Mouse (Mus musculus): ENCODE measurements around the gene Myo10.
A peak's percentile ranks its signal among the peaks of the same experiment; 100 is the strongest.

Gene Myo10

DNA sequence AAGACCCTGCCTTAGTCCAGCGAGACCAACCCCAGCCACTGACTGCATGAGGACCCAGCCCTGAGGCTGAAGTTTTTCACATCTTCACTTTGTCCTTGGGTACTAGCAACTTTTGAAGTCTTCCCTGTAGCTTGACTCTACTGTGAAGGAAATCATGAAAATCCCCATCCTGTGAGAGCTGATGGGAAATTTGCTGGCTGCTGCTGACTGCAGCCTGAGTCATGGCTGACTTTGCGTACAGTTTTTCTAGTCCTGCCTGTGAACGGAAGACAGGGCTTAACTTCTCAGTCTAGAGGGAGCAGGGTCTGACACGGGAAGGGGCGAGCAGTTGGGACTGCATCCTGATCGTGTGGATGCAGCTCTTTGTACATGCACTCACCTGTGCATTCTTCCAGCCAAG, 30.6 kb downstream of the Myo10 start:
- DNase-seq: no peak

DNA sequence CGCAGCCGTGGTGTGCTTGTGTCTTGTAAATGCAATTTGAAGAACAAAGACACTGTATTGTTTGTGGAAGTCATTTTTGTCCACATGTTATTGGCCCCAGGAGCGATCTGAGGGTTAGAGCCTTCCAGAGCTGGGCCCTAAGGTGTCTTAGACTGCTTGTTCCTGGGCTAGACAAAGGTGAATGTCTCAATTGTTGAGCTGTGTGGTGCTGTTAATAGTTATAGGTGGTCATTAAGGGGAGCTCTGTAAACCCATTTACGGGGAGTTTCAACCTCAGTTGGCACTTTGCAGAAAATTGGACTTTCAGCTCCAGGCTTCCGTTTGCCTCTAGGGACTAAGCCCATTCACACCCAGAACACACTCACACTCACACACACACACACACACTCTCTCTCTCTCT, 31.4 kb downstream of the Myo10 start:
- DNase-seq: no peak

DNA sequence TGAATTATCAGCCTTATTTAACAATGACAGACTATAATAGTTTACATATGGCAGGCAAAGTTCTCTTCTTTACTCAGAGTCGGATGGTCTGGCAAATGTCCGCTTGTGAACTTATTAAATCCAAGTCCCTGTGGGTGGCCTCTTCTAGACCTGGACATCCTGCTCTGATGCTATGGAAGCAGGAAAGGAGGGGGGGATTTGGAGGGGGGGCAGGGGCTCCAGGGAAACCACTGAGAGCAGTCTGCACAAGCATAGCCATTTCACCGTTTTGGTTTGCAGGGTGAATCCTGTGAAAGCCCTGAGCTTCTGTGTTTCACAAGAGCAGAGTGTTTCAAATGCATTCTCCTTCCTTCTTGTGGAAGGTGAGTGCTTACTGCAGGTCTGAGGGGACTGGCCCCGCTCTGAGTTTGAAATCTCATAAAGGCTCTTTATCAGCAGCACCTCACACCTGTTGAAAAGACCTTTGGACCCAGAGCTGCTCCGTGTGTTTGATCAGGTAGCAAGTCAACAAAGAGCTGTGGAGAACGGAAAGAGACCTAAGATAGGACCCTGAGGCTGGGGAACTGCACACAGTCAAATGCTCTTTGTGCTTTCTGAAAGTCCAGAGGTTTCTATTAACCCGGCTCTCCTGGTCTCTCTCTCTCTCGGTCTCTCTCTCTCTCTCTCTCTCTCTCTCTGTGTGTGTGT, 40.7 kb downstream of the Myo10 start:
- DNase-seq: no peak

DNA sequence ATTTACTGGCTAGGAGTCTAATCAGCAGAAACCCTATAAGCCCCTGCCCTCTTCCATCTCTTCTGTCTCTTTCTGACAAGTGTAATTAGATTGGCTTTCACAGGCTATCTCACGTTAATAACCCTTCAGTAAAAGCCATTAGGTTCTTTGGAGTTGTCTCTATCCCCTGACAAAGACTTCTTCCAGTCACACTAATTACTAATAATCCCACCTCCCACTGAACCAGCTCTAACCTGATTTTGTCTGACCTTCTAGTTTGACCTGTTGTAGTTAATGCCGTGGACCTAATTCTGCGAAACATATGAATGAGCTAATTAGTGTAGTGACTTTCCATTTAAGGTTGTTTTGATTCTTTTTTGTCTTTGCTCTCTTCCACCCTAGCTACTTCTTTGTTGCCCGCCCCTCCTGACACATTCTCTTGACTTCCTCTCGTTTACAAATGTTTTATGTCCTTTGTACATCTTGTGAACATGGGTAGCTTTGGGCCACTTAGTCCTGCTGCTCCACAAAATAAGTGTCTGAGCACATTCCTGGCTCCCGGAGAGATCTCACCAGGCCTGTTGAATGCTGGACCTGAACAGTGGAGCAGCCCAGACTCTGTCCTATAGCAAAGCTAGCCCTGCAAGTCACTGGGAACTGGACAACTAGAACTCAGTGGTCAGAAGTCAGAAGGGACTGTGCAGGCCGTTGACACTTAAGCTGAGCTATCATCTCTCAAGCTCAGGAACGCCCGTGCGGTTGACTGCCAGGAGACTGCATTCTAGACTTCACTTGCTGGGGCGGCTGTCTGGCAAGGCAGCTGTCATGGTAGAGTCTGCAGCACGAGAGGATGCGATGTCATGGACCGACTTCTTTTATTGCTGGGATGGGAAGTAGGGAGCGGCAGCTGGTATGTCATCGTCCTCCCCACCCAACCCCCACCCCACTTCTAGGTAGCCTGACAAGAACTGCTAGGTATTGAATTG, 47.2 kb downstream of the Myo10 start:
- DNase-seq: no peak

DNA sequence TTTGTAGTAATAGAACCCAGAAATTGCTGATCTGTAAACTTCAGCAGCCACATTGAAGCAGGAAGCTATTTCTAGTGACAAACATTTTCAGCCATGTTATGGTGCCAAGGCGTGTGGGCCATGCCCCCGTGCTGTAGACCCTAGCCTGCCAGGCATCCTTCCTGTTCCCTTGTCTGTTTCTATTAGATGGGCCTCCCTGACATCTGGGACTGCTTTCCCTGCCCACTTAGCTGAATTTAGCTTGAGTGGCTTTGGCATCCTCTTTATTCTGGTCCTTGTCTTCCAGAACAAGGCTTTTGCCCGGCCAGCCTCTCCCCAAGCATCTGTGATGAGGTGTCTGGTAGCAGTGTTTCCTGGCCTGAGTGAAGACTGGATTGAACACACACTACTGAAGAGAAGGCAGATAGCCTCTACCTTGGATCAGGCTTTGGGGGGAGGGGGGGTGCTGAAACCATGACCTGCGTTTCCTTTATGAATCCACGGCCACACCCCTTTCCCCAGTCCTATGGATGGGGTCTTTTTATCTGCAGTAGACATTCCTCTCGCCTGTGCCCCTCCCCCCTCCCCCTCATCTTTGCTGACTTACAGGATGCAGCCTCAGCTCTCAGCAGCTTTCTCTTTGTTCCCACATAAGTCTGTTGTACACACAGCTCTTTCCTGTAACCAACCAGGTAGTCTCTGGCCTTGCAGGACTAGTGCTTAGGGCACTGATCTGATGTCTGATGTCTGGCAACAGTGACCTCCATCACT, 51.1 kb downstream of the Myo10 start:
- DNase-seq: no peak

DNA sequence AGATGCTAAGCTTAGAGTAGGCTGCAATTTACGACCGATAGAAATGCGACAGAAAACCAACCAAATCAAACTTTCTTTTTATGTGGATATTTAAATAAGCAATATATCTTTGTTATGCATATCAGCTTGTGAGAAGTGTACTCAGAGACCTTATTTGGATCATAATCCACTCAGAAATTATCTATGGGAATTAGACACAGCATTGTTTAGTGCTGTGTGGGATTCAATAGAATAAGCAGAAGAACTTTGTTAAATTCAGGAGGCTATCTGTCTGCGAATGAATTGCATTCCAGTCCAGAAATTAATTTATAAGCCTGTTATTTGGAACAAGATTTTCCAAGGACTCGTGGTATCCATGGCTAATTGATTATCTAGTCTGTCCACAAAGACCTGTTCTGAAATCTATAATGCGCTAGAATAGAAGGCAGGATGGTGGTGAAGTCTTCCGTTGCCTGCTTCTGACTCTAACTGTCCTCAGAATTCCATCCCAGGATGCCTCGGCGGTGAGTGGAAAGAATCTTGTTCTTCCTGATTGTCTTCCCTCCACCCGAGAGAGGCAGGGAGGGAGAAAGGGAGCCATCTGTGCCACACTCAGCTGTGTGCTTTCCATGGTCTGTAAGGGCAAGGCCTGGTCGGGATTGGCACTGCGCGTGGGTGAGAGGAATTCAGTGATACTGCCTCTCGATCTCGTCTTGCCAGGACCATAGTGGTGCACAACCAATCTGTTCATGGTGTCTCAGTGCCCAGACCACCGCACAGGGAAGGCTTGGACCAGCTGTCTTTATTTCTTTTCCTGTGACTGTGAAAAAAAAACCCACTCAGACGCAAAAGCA, 52.0 kb downstream of the Myo10 start:
- no peak for DNase-seq

DNA sequence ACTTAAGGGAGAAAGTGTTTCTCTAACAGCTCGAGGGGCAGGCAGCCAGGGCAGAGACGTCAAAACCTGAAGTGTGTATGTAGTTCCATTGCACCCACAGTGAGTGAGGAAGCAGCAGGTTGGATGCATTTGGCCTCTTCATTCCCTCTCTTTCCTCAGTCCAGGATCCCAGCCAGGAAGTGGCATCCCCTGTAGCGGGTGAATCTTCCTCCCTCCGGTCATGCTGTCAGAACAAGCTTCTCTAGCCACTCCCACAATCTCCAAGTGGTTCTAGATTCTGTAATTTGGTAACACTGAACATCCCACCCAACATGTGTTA, 52.6 kb downstream of the Myo10 start:
- DNase-seq: no peak

- DNase-seq: no peak
These were observed 53.0 kb downstream of the Myo10 start for GRCm38 (mm10) chr15:25675359-25675758.

GRCm38 (mm10) chr15:25676056-25676785, 53.9 kb downstream of the Myo10 start:
- DNase-seq: no peak

- peak in 1 of 2 experiments; percentile 53 for DNase-seq
These were observed 56.8 kb downstream of the Myo10 start for GRCm38 (mm10) chr15:25679081-25679480.

GRCm38 (mm10) chr15:25679616-25680015, 57.3 kb downstream of the Myo10 start:
- no peak for DNase-seq

- DNase-seq: no peak
These were observed 58.0 kb downstream of the Myo10 start for GRCm38 (mm10) chr15:25680269-25680818.

DNA sequence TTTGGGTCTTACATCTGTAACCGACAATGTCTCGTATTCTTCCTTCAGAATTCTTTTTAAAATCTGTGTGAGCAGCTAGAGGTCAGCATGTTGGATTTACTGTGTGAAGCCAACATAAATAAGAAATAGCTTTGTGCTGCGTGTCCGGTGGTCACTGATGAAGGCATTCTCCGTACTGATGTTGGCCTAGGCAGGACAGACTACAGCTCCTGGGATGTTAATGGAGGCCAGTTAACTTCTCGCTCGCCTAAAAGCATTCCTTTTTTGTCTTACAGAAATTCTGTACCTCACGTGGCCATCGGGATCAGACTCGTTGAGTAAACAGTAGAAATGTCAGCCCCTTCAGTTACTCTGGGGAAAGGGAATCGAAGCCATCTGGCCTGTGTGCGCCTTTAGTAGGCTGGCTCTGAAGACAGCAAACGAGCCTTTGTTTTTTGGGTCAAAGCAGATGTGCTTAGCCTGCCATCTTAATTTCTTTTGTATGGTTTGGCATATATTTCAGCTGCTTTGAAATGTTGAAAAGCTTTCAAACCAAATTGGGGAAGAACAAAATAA, 60.7 kb downstream of the Myo10 start:
- DNase-seq: no peak

DNA sequence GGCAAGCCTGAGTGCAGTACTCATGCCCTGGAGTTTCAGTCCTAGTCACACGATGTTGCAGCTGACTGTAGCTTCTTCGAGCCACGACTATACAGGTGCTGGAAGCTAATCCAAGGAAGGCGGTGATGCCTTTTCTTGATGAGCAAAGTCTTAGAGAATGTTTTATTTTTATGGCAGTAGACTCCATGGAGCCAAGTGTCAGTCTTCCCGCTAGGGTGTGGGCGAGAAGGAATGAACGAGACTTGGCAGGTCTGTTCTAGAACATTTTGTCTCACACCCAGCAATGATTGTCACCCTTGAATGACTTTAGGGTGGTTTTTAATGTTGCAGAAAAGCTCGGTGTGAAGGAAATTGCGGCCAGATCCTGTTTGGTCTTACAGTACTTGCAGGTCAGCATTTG, 62.9 kb downstream of the Myo10 start:
- peak in 1 of 2 experiments; percentile 74 for DNase-seq

DNA sequence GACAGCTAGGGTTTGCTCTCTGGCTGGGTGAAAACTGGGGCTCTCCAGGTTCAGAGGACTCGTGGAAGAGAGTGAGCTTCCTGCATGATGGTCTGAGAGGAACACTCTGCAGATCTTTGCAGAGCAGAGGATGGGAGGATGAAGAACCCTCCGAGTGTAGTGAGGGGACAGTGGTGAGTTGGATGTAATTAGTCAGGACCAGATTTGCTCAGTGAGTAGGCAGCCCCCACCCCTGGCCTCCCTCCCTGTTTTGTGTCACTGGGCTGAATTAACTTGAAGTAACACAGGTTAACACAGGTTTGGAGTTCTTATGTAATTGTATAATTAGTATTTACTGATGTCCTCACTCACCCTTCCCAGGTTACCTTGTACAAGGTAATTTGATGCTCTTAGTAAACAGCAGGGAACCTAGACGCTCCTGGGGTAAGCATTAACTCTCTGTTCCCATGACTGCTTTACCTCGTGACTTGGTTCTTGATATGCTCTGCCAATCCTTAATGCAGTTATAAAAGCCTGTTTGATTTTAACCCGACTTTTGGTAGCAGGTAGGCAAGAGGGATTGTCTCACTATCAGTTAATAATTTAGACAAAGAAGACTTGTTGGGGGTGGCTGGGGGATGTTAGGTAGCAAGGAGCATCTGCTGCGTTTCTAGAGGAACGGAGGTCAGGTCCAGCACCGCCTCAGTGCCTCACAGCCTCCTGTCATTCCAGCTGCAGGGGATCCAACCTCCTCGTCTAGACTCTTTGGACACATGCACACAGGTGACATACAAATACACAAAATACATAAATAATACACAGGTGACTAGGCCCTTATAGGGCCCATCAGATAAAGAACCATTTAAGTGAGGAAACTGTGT, 66.3 kb downstream of the Myo10 start:
- peak; percentile 53 to 92 for DNase-seq

GRCm38 (mm10) chr15:25689477-25689876, 67.2 kb downstream of the Myo10 start:
- DNase-seq: peak; percentile 75 to 81

DNA sequence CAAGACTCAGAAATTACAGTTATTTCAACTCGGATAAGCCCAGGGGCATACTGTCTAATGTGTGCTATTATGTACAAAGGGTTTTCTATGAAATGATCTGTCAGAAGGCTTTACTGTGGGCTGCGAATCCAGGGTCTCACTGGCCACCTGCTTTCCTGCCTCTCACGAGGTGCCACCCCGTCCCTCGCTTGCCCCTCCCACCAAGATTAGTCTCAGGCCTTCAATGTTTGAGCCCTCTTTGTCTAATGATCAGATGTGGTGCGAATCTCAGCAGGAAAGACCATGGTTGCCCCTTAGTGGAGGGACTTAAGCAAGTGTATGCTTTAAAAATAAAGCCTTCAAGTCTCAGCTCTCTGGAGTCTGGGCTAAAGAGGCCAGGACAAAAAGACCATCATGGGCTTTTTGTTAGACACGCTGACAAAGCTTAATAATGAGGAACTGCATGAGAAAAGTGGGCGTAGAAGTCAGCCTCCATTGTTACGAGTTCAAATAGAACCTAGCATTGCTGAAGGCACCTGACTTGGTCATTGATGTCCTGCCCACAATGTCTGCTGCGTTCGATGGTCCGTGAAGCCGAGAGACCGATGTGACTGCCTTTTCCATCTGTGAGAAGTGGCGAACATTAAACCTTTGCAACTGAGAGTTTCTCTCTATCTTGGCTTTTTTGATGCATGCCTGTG, 67.9 kb downstream of the Myo10 start:
- DNase-seq: peak in 1 of 2 experiments; percentile 46

GRCm38 (mm10) chr15:25690746-25691105, 68.4 kb downstream of the Myo10 start:
- no peak for DNase-seq

GRCm38 (mm10) chr15:25692254-25692950, 70.1 kb downstream of the Myo10 start:
- DNase-seq: peak; percentile 51 to 61

All from kidney, postnatal 36 days (tissue).